Mouse (Mus musculus) neural tube, embryonic 15.5 days (tissue): ENCODE data around the gene Utp4. TPM values are rescaled to one million over a fixed set of nuclear protein-coding genes. Genes with fewer than 3 reads are reported as not detected.
"Not testable (repeated sequence)": the region's sequence is repeated elsewhere in the genome, so short reads cannot be mapped to it uniquely, and the experiment has no call there.

Experiments
- ATAC-seq: fragments of 200-750 bp; cut with Nextera tagmentation; 2 replicates; pipeline ENCODE4 v1.8.0; 2017; ENCODE audit warnings: mild to moderate bottlenecking, moderate TSS enrichment, moderate library complexity; ENCODE audit not compliant: low FRiP score
- H3K27ac ChIP-seq: fragments of 300-500 bp; sonication (generic); replicated peaks from 2 replicates; pipeline ENCODE4 v1.5.1; 2015; ENCODE audit warnings: mild to moderate bottlenecking, inconsistent platforms
- H3K27me3 ChIP-seq: fragments of 300-500 bp; sonication (generic); replicated peaks from 2 replicates; pipeline ENCODE4 v1.6.1; 2015; ENCODE audit warnings: inconsistent platforms
- H3K36me3 ChIP-seq: fragments of 300-500 bp; sonication (generic); 2 replicates; pipeline ENCODE4 v1.6.1; 2015; ENCODE audit warnings: inconsistent platforms
- H3K4me1 ChIP-seq: fragments of 300-500 bp; sonication (generic); 2 replicates; pipeline ENCODE4 v1.6.1; 2015; ENCODE audit warnings: inconsistent platforms
- H3K4me2 ChIP-seq: fragments of 300-500 bp; sonication (generic); 2 replicates; pipeline ENCODE4 v1.6.1; 2015; ENCODE audit warnings: inconsistent platforms, mild to moderate bottlenecking, moderate library complexity
- H3K4me3 ChIP-seq: fragments of 300-500 bp; sonication (generic); replicated peaks from 2 replicates; pipeline ENCODE4 v1.5.1; 2015; ENCODE audit warnings: mild to moderate bottlenecking, inconsistent platforms
- H3K9ac ChIP-seq: fragments of 300-500 bp; sonication (generic); replicated peaks from 2 replicates; pipeline ENCODE4 v1.6.1; 2015; ENCODE audit warnings: mild to moderate bottlenecking, inconsistent platforms
- H3K9me3 ChIP-seq: fragments of 300-500 bp; sonication (generic); replicated peaks from 2 replicates; pipeline ENCODE4 v1.6.1; 2016; ENCODE audit warnings: inconsistent platforms
- WGBS: fragments of 180-500 bp; shearing (Covaris S2); methylation state at CpG from one replicate; pipeline ENCODE4 v1.1.7; 2015; ENCODE audit warnings: mixed read lengths; 5-methylcytosine and 5-hydroxymethylcytosine counted together
- polyA plus RNA-seq: library from polyadenylated mRNA; unstranded; fragments of >200 nt; fragmentation: Nextera tagmentation; extraction: Ambion mirVana; gene quantifications from 2 replicates; pipeline ENCODE4 v1.2.1, GENCODE M21; 2015

Gene Utp4
- polyA plus RNA-seq, 1 experiment from 2014 or later, result 41.7 TPM

GRCm38 (mm10) chr8:106872454-106873034 is 20.9 kb upstream of the Utp4 start:
- WGBS, result 10% methylated on average over 8 of the region's 8 CpGs
- Histone ChIP-seq H3K9me3 (no peaks in the 10 kb centered on the region), H3K27me3 (peaks cover 18% of the 10 kb centered on the region), H3K27ac (peak overlapping the region; percentile 76), H3K4me3 (peak overlapping the region; percentile 63), H3K9ac (peak overlapping the region; percentile 70), H3K36me3 (peaks cover 2% of the 10 kb centered on the region; the same call in 1 of the 2 replicates), H3K4me2 (peak overlapping the region; percentile 87), H3K4me1 (peaks cover 36% of the 10 kb centered on the region)
- no peak for ATAC-seq

- no peaks in the 10 kb centered on the region for H3K4me1 ChIP-seq
Measured at GRCm38 (mm10) chr8:106880121-106880707, 13.2 kb upstream of the Utp4 start.

GRCm38 (mm10) chr8:106884094-106884493 is 9.3 kb upstream of the Utp4 start:
- not testable (repeated sequence) for H3K4me1 ChIP-seq, H3K9me3 ChIP-seq, H3K27me3 ChIP-seq, H3K4me2 ChIP-seq, H3K9ac ChIP-seq, ATAC-seq, H3K27ac ChIP-seq, H3K4me3 ChIP-seq
- H3K36me3 ChIP-seq, result peaks cover 60% of the 10 kb centered on the region
- whole genome bisulfite sequencing, result 94% methylated on average over 11 of the region's 11 CpGs

More at GRCm38 (mm10) chr8:106880121-106880707, 13.2 kb upstream of the Utp4 start:
- Histone ChIP-seq H3K4me2 (no peak overlapping the region), H3K9ac (no peak overlapping the region), H3K4me3 (no peak overlapping the region), H3K27ac (no peak overlapping the region), H3K27me3 (no peaks in the 10 kb centered on the region), H3K9me3 (no peaks in the 10 kb centered on the region), H3K36me3 (peaks cover 55% of the 10 kb centered on the region)
- ATAC-seq, result no peak
- 88% methylated on average over 8 of the region's 8 CpGs for WGBS

GRCm38 (mm10) chr8:106884826-106885400 is 8.5 kb upstream of the Utp4 start:
- H3K9ac ChIP-seq, ATAC-seq, H3K27me3 ChIP-seq, H3K4me3 ChIP-seq, H3K9me3 ChIP-seq, H3K4me1 ChIP-seq, H3K4me2 ChIP-seq, H3K27ac ChIP-seq: not testable (repeated sequence)
- WGBS, result 99% methylated on average over 4 of the region's 4 CpGs
- H3K36me3 ChIP-seq, result peaks cover 52% of the 10 kb centered on the region

- Histone ChIP-seq H3K4me1 (peaks cover 15% of the 10 kb centered on the region), H3K27me3 (no peaks in the 10 kb centered on the region), H3K9me3 (no peaks in the 10 kb centered on the region), H3K4me2 (no peak overlapping the region), H3K9ac (no peak overlapping the region), H3K4me3 (no peak overlapping the region), H3K36me3 (peaks cover 35% of the 10 kb centered on the region), H3K27ac (no peak overlapping the region)
- ATAC-seq, result peak; percentile 78
- 44% methylated on average over 5 of the region's 5 CpGs for WGBS
Measured at GRCm38 (mm10) chr8:106887336-106888189, 5.9 kb upstream of the Utp4 start.

- Histone ChIP-seq H3K27ac (no peak overlapping the region), H3K9me3 (no peaks in the 10 kb centered on the region), H3K4me1 (peaks cover 15% of the 10 kb centered on the region), H3K4me2 (no peak overlapping the region), H3K4me3 (no peak overlapping the region), H3K9ac (no peak overlapping the region), H3K27me3 (no peaks in the 10 kb centered on the region), H3K36me3 (peaks cover 25% of the 10 kb centered on the region)
- no peak for ATAC-seq
- WGBS, result 88% methylated on average over 3 of the region's 3 CpGs
Measured at GRCm38 (mm10) chr8:106888803-106889202, 4.6 kb upstream of the Utp4 start.

GRCm38 (mm10) chr8:106892210-106892805 is 1.1 kb upstream of the Utp4 start:
- H3K9me3 ChIP-seq, result no peaks in the 10 kb centered on the region
- H3K36me3 ChIP-seq, result peaks cover 16% of the 10 kb centered on the region; the same call in 1 of the 2 replicates
- peak overlapping the region; percentile 96 for H3K4me3 ChIP-seq
- H3K4me2 ChIP-seq, result peak overlapping the region; percentile 80
- peak overlapping the region; percentile 94 for H3K27ac ChIP-seq
- peak overlapping the region; percentile 92 for H3K9ac ChIP-seq
- under 1% methylated on average over 15 of the region's 15 CpGs for WGBS
- peaks cover 26% of the 10 kb centered on the region for H3K4me1 ChIP-seq
- H3K27me3 ChIP-seq, result no peaks in the 10 kb centered on the region
- no peak for ATAC-seq

GRCm38 (mm10) chr8:106892806-106893451 is 507 bp upstream of the Utp4 start:
- Histone ChIP-seq H3K9me3 (no peaks in the 10 kb centered on the region), H3K4me3 (peak overlapping the region; percentile 96)
- WGBS, result under 1% methylated on average over 53 of the region's 57 CpGs

GRCm38 (mm10) chr8:106899473-106899872 is 6.0 kb downstream of the Utp4 start:
- 86% methylated on average over 5 of the region's 5 CpGs for WGBS
- Histone ChIP-seq H3K27ac (no peak overlapping the region), H3K4me1 (peaks cover 5% of the 10 kb centered on the region), H3K27me3 (no peaks in the 10 kb centered on the region), H3K36me3 (peaks cover 78% of the 10 kb centered on the region), H3K4me3 (no peak overlapping the region), H3K9me3 (no peaks in the 10 kb centered on the region), H3K9ac (no peak overlapping the region), H3K4me2 (no peak overlapping the region)
- no peak for ATAC-seq

More at GRCm38 (mm10) chr8:106892806-106893451, 507 bp upstream of the Utp4 start:
- H3K4me2 ChIP-seq, result peak overlapping the region; percentile 80
- no peaks in the 10 kb centered on the region for H3K27me3 ChIP-seq
- H3K4me1 ChIP-seq, result peaks cover 26% of the 10 kb centered on the region
- H3K9ac ChIP-seq, result peak overlapping the region; percentile 92
- peak overlapping the region; percentile 94 for H3K27ac ChIP-seq
- ATAC-seq, result peak; percentile 81
- H3K36me3 ChIP-seq, result peaks cover 18% of the 10 kb centered on the region

- no peaks in the 10 kb centered on the region for H3K9me3 ChIP-seq
- no peaks in the 10 kb centered on the region for H3K4me1 ChIP-seq
- no peak overlapping the region for H3K9ac ChIP-seq
- ATAC-seq, result no peak
- peaks cover 79% of the 10 kb centered on the region for H3K36me3 ChIP-seq
- WGBS, result 96% methylated on average over 17 of the region's 17 CpGs
- no peak overlapping the region for H3K27ac ChIP-seq
- H3K27me3 ChIP-seq, result no peaks in the 10 kb centered on the region
- no peak overlapping the region for H3K4me3 ChIP-seq
- no peak overlapping the region for H3K4me2 ChIP-seq
Measured at GRCm38 (mm10) chr8:106905727-106906480, 12.5 kb downstream of the Utp4 start.
